Comparison of ENCODE assay signal across 1 mouse cellular context in the genomic region with DNA sequence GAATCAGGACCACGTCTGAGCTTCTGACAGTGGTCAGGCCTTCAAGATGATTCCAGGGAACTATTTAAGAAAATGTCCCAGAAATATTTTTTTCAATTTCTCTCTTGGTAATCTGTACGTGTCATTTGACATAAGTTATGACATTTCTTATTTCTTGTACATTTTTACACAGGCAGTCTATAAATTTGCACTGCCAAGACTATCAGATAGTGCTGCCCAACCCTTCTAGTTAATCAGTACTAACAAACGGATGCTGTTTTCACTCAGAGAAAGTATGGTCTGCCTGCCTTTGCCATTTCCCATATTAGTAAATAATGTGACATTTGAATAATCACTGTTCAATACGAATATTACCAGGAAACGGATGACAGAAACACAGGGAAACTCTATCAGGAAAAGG.
TF ChIP-seq lines count a peak whose summit lies in the region.

No protein-coding gene starts in this region.

TF ChIP-seq in CH12.LX, 34 proteins besides CTCF, POLR2A, EP300 and RAD21 (continued from another document):
- TF ChIP-seq JUND (conservative IDR thresholded peaks at IDR 0.05; ENCODE audit: low read depth, low read length) = no peak
- no peak for TF ChIP-seq PAX5 (IDR thresholded peaks at IDR 0.05; ENCODE audit: low read length)
- TF ChIP-seq HCFC1 (IDR thresholded peaks at IDR 0.05; ENCODE audit: low read depth, low read length) = no peak
- no peak for TF ChIP-seq RCOR1 (conservative IDR thresholded peaks at IDR 0.05; ENCODE audit: low read depth, low read length)
